Mouse (Mus musculus) heart, postnatal 0 days (tissue): Measurements from ENCODE around the gene Nmb. TPM values are rescaled to one million over a fixed set of nuclear protein-coding genes. Genes with fewer than 3 reads are reported as not detected.

ENCODE experiments used
- ATAC-seq: fragments of 200-750 bp; cut with Nextera tagmentation; 2 replicates; pipeline ENCODE4 v1.8.0; 2017; ENCODE audit warnings: low read depth, moderate number of reproducible peaks, moderate library complexity; ENCODE audit not compliant: insufficient read depth
- DNase-seq: peaks from one replicate; pipeline ENCODE4 v3.0.0-alpha.2; 2016; ENCODE audit warnings: low spot score
- H3K27ac ChIP-seq: fragments of 300-500 bp; sonication (generic); 2 replicates; pipeline ENCODE4 v1.5.1; 2014; ENCODE audit warnings: low read depth, mild to moderate bottlenecking
- H3K27me3 ChIP-seq: fragments of 300-500 bp; sonication (generic); 2 replicates; pipeline ENCODE4 v1.6.1; 2014; ENCODE audit warnings: low read length, mixed read lengths; ENCODE audit not compliant: control insufficient read depth, insufficient read depth
- H3K36me3 ChIP-seq: fragments of 300-500 bp; sonication (generic); replicated peaks from 2 replicates; pipeline ENCODE4 v1.6.1; 2014; ENCODE audit warnings: low read length, mixed read lengths; ENCODE audit not compliant: control insufficient read depth, insufficient read depth
- H3K4me1 ChIP-seq: fragments of 300-500 bp; sonication (generic); 2 replicates; pipeline ENCODE4 v1.6.1; 2014; ENCODE audit warnings: antibody characterized with exemption; ENCODE audit not compliant: control insufficient read depth, insufficient read depth
- H3K4me2 ChIP-seq: fragments of 300-500 bp; sonication (generic); 2 replicates; pipeline ENCODE4 v1.6.1; 2014; ENCODE audit warnings: low read depth, mild to moderate bottlenecking, low read length, moderate library complexity
- H3K4me3 ChIP-seq: fragments of 300-500 bp; sonication (generic); 2 replicates; pipeline ENCODE4 v1.5.1; 2014; ENCODE audit warnings: low read depth, low read length
- H3K9ac ChIP-seq: fragments of 300-500 bp; sonication (generic); replicated peaks from 2 replicates; pipeline ENCODE4 v1.6.1; 2014; ENCODE audit warnings: low read depth, low read length, mixed read lengths
- H3K9me3 ChIP-seq: fragments of 300-500 bp; sonication (generic); replicated peaks from 2 replicates; pipeline ENCODE4 v1.6.1; 2016; ENCODE audit warnings: low read length; ENCODE audit not compliant: control insufficient read depth
- CTCF ChIP-seq: IDR thresholded peaks from 2 replicates; pipeline ENCODE4 v1.5.1; 2016; ENCODE audit warnings: antibody characterized with exemption, control low read depth, low read depth
- EP300 ChIP-seq: IDR thresholded peaks from 2 replicates; pipeline ENCODE4 v1.6.1; 2016; ENCODE audit warnings: antibody characterized with exemption, low read depth
- WGBS: fragments of 180-500 bp; shearing (Covaris S2); extraction: QIAGEN DNeasy Blood & Tissue Kit; methylation state at CpG from one replicate; pipeline ENCODE4 v1.1.7; 2014; 5-methylcytosine and 5-hydroxymethylcytosine counted together
- polyA plus RNA-seq: library from polyadenylated mRNA; unstranded; fragments of >200 nt; fragmentation: Nextera tagmentation; extraction: Ambion mirVana; gene quantifications from 2 replicates; pipeline ENCODE4 v1.2.1, GENCODE M21; 2015
- total RNA-seq: library from RNA; depleted of rRNA; stranded (reverse); fragments of >200 nt; gene quantifications from 2 replicates; pipeline ENCODE4 v1.2.3, GENCODE M21; 2014; ENCODE audit warnings: low replicate concordance

The Nmb gene
- total and polyA plus RNA-seq, 2 experiments from 2014 or later = 4.4 to 5.5 TPM

GRCm38 (mm10) chr7:80923165-80923564 is 18.3 kb upstream of the Nmb start:
- H3K4me1 ChIP-seq = no peaks in the 10 kb centered on the region
- H3K9ac ChIP-seq = no peak overlapping the region
- 44% methylated on average over 2 of the region's 2 CpGs for WGBS
- H3K4me2 ChIP-seq = no peak overlapping the region
- peak; percentile 63 for DNase-seq
- TF ChIP-seq CTCF = no peak
- no peak for TF ChIP-seq EP300
- H3K27ac ChIP-seq = no peak overlapping the region
- no peaks in the 10 kb centered on the region for H3K9me3 ChIP-seq
- no peak overlapping the region for H3K4me3 ChIP-seq
- peaks cover 60% of the 10 kb centered on the region for H3K36me3 ChIP-seq
- ATAC-seq = peak; percentile 95
- no peaks in the 10 kb centered on the region for H3K27me3 ChIP-seq

DNA sequence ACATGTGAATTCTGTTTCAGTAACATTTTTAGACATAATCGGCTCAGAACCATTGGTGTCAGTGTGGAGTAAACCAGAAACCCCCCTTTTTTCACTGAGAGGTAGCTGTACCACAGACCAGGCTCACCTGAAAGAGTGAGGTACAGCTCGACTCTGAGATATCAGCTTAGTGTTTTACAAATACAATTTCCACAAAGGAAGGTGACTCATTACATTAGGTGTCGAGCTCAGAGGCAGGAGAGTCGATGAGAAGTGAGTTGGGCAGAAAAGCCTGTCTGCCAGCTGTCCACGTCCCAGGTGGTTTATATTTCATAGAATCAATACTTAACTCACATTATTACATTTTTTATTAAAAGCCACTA is 14.8 kb upstream of the Nmb start:
- H3K4me3 ChIP-seq = no peak overlapping the region
- ATAC-seq (no peak), DNase-seq (no peak)
- peaks cover 55% of the 10 kb centered on the region for H3K36me3 ChIP-seq
- no peak overlapping the region for H3K9ac ChIP-seq
- TF ChIP-seq CTCF (no peak), EP300 (no peak)
- H3K4me2 ChIP-seq = no peak overlapping the region
- no peak overlapping the region for H3K27ac ChIP-seq
- H3K27me3 ChIP-seq = no peaks in the 10 kb centered on the region
- 75% methylated on average over 5 of the region's 5 CpGs for WGBS
- H3K4me1 ChIP-seq = no peaks in the 10 kb centered on the region
- no peaks in the 10 kb centered on the region for H3K9me3 ChIP-seq

- H3K9ac ChIP-seq = no peak overlapping the region
- 70% methylated on average over 8 of the region's 8 CpGs for WGBS
- ATAC-seq (no peak), DNase-seq (no peak)
- H3K4me3 ChIP-seq = no peak overlapping the region
- H3K36me3 ChIP-seq = peaks cover 55% of the 10 kb centered on the region
- no peaks in the 10 kb centered on the region for H3K9me3 ChIP-seq
- TF ChIP-seq EP300 = no peak
- no peak for TF ChIP-seq CTCF
- no peaks in the 10 kb centered on the region for H3K27me3 ChIP-seq
- no peak overlapping the region for H3K27ac ChIP-seq
- no peaks in the 10 kb centered on the region for H3K4me1 ChIP-seq
- no peak overlapping the region for H3K4me2 ChIP-seq
Measured at GRCm38 (mm10) chr7:80918982-80919646, 14.2 kb upstream of the Nmb start.

DNA sequence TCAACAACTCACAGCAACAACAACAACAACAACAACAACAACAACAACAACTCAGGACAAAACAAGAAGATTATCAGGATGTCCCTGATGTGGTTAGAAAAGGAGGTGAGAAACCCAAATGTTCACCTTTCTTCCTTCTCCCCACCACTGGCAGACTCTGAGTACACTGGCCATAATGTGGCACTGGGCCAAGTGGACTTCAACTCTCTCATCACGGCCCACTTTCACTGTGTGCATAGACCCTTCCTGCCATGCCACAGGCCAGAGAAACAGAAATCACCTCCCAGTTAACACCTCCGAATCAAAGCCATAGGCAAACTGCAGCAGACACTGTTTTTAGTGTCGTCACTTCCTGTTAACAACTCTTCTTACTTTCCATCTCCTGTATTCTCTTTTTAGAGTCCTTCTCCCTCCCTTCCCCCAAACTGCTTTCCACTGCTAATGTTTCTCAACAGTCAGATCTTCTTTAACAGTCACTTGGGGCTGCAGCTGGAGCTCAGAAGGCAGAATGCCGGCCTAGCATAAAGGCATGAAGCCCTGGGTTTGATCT is 13.1 kb upstream of the Nmb start:
- DNase-seq (no peak), ATAC-seq (no peak)
- H3K9ac ChIP-seq = no peak overlapping the region
- no peaks in the 10 kb centered on the region for H3K4me1 ChIP-seq
- H3K36me3 ChIP-seq = peaks cover 64% of the 10 kb centered on the region
- H3K4me3 ChIP-seq = no peak overlapping the region
- H3K27me3 ChIP-seq = no peaks in the 10 kb centered on the region
- no peak overlapping the region for H3K27ac ChIP-seq
- no peaks in the 10 kb centered on the region for H3K9me3 ChIP-seq
- 72% methylated on average over 4 of the region's 4 CpGs for WGBS
- H3K4me2 ChIP-seq = no peak overlapping the region
- TF ChIP-seq CTCF = no peak
- no peak for TF ChIP-seq EP300

- H3K9me3 ChIP-seq = no peaks in the 10 kb centered on the region
- no peak overlapping the region for H3K4me2 ChIP-seq
- TF ChIP-seq CTCF (no peak), EP300 (no peak)
- H3K9ac ChIP-seq = no peak overlapping the region
- no peak for DNase-seq
- WGBS = 79% methylated on average over 8 of the region's 8 CpGs
- no peak overlapping the region for H3K27ac ChIP-seq
- H3K4me3 ChIP-seq = no peak overlapping the region
- no peaks in the 10 kb centered on the region for H3K4me1 ChIP-seq
- H3K27me3 ChIP-seq = no peaks in the 10 kb centered on the region
- ATAC-seq = no peak
- peaks cover 55% of the 10 kb centered on the region for H3K36me3 ChIP-seq
Measured at GRCm38 (mm10) chr7:80912496-80912895, 7.6 kb upstream of the Nmb start.

GRCm38 (mm10) chr7:80911053-80911452 is 6.2 kb upstream of the Nmb start:
- Histone ChIP-seq H3K4me1 (no peaks in the 10 kb centered on the region), H3K36me3 (peaks cover 41% of the 10 kb centered on the region), H3K27ac (no peak overlapping the region), H3K9me3 (no peaks in the 10 kb centered on the region), H3K27me3 (no peaks in the 10 kb centered on the region), H3K4me3 (no peak overlapping the region), H3K9ac (no peak overlapping the region), H3K4me2 (no peak overlapping the region)
- ATAC-seq = no peak
- no peak for DNase-seq
- TF ChIP-seq CTCF = no peak
- no peak for TF ChIP-seq EP300
- 79% methylated on average over 7 of the region's 7 CpGs for WGBS
